Mouse (Mus musculus) E14TG2a.4 (cell line): Measurements from ENCODE around the gene Sept9.

ENCODE experiments used
- CTCF ChIP-seq: conservative IDR thresholded peaks from 2 replicates; pipeline ENCODE4 v1.5.1; 2014; ENCODE audit warnings: low read length
- POU5F1 ChIP-seq: IDR thresholded peaks from 2 replicates; pipeline ENCODE4 v1.6.1; 2014; ENCODE audit warnings: low read length, borderline replicate concordance

DNA sequence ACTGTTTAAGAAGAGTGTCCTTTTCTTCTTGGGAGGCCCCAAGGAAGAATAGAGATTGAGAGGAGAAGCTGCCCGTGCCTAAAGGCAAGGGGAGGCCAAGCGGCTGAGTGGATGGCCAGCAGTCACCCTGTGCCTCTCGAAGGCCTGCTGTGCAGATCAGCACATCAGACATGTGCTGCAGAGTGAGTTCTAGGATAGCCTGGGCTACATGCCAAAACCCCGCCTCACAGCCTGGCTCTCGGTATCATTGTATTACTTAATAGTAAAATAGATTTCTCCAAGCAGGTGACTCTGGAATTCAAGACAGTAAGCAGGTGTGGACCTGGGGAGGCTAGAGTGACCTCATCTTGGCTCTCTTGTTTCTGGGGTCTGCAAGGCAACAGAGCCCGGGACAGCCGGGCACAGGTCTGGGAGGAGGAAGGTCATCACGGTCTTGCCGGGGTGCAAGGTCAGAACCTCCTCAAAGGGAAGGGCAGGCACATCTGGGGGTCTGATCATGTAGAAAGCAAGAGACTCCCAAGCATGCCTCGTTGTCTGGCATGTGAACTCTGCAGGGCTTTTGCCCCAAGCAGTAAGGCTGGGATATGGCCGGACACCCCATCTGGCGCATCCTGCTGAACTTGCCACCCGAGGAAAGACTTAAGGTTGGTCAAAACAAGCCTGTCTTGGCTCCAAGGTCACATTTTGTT is 40.1 kb upstream of the Sept9 start:
- TF ChIP-seq CTCF, result no peak
- TF ChIP-seq POU5F1, result no peak
